Mouse (Mus musculus) neural tube, embryonic 14.5 days (tissue): ENCODE data around the gene Sgsm1. TPM values are rescaled to one million over a fixed set of nuclear protein-coding genes. Genes with fewer than 3 reads are reported as not detected.

ENCODE experiments used
- ATAC-seq: fragments of 200-750 bp; cut with Nextera tagmentation; 2 replicates; pipeline ENCODE4 v1.8.0; 2017; ENCODE audit warnings: low read depth, mild to moderate bottlenecking, moderate TSS enrichment, moderate library complexity
- H3K27ac ChIP-seq: fragments of 300-500 bp; sonication (generic); 2 replicates; pipeline ENCODE4 v1.5.1; 2014; ENCODE audit warnings: low read depth, mild to moderate bottlenecking, control low read depth, low read length, moderate library complexity, mixed read lengths
- H3K27me3 ChIP-seq: fragments of 300-500 bp; sonication (generic); 2 replicates; pipeline ENCODE4 v1.6.1; 2014; ENCODE audit warnings: low read length; ENCODE audit not compliant: control insufficient read depth, insufficient read depth
- H3K36me3 ChIP-seq: fragments of 300-500 bp; sonication (generic); 2 replicates; pipeline ENCODE4 v1.6.1; 2014; ENCODE audit warnings: low read length, mixed read lengths; ENCODE audit not compliant: control insufficient read depth, insufficient read depth
- H3K4me1 ChIP-seq: fragments of 300-500 bp; sonication (generic); 2 replicates; pipeline ENCODE4 v1.6.1; 2014; ENCODE audit warnings: low read length; ENCODE audit not compliant: control insufficient read depth, insufficient read depth
- H3K4me2 ChIP-seq: fragments of 300-500 bp; sonication (generic); 2 replicates; pipeline ENCODE4 v1.6.1; 2014; ENCODE audit warnings: mild to moderate bottlenecking, low read depth, low read length, control low read depth
- H3K4me3 ChIP-seq: fragments of 300-500 bp; sonication (generic); 2 replicates; pipeline ENCODE4 v1.5.1; 2014; ENCODE audit warnings: low read depth, low read length, control low read depth, mixed read lengths
- H3K9ac ChIP-seq: fragments of 300-500 bp; sonication (generic); replicated peaks from 2 replicates; pipeline ENCODE4 v1.6.1; 2014; ENCODE audit warnings: low read depth, mild to moderate bottlenecking, control low read depth, low read length, mixed read lengths
- H3K9me3 ChIP-seq: fragments of 300-500 bp; sonication (generic); 2 replicates; pipeline ENCODE4 v1.6.1; 2016; ENCODE audit warnings: low read length; ENCODE audit not compliant: control insufficient read depth
- WGBS: fragments of 180-500 bp; shearing (Covaris S2); extraction: QIAGEN DNeasy Blood & Tissue Kit; methylation state at CpG from one replicate; pipeline ENCODE4 v1.1.7; 2014; 5-methylcytosine and 5-hydroxymethylcytosine counted together
- polyA plus RNA-seq: library from polyadenylated mRNA; unstranded; fragments of >200 nt; fragmentation: Nextera tagmentation; extraction: Ambion mirVana; gene quantifications from 2 replicates; pipeline ENCODE4 v1.2.1, GENCODE M21; 2014

Sgsm1 gene
- polyA plus RNA-seq, 1 experiment from 2014 or later: 17.0 TPM

GRCm38 (mm10) chr5:113210314-113210713, 100.3 kb downstream of the Sgsm1 start:
- Histone ChIP-seq H3K4me2 (no peak overlapping the region), H3K4me3 (no peak overlapping the region), H3K4me1 (no peaks in the 10 kb centered on the region), H3K27me3 (no peaks in the 10 kb centered on the region), H3K9ac (no peak overlapping the region), H3K27ac (peak overlapping the region; percentile 13), H3K36me3 (no peaks in the 10 kb centered on the region), H3K9me3 (no peaks in the 10 kb centered on the region)
- 74% methylated on average over 6 of the region's 6 CpGs for WGBS
- ATAC-seq: no peak

- H3K9me3 ChIP-seq: no peaks in the 10 kb centered on the region
- H3K9ac ChIP-seq: 0 out of 2 replicates have a peak overlapping the region, but pooled peaks have one; percentile 16
- ATAC-seq: no peak
- peak overlapping the region; percentile 13 for H3K27ac ChIP-seq
- H3K4me3 ChIP-seq: no peak overlapping the region
- H3K4me2 ChIP-seq: no peak overlapping the region
- no peaks in the 10 kb centered on the region for H3K4me1 ChIP-seq
- no peaks in the 10 kb centered on the region for H3K27me3 ChIP-seq
- H3K36me3 ChIP-seq: no peaks in the 10 kb centered on the region
- 84% methylated on average over 13 of the region's 13 CpGs for WGBS
These were observed 100.7 kb downstream of the Sgsm1 start for GRCm38 (mm10) chr5:113209898-113210297.

GRCm38 (mm10) chr5:113209401-113209750, 101.2 kb downstream of the Sgsm1 start:
- Histone ChIP-seq H3K27ac (peak overlapping the region; percentile 13), H3K9me3 (no peaks in the 10 kb centered on the region), H3K4me1 (no peaks in the 10 kb centered on the region), H3K4me2 (no peak overlapping the region), H3K9ac (no peak overlapping the region), H3K36me3 (no peaks in the 10 kb centered on the region), H3K4me3 (no peak overlapping the region), H3K27me3 (no peaks in the 10 kb centered on the region)
- ATAC-seq: no peak
- WGBS: 58% methylated on average over 11 of the region's 11 CpGs

GRCm38 (mm10) chr5:113208622-113209400, 101.8 kb downstream of the Sgsm1 start:
- no peak overlapping the region for H3K9ac ChIP-seq
- no peaks in the 10 kb centered on the region for H3K9me3 ChIP-seq
- no peaks in the 10 kb centered on the region for H3K27me3 ChIP-seq
- H3K4me3 ChIP-seq: no peak overlapping the region
- peak overlapping the region; percentile 13 for H3K27ac ChIP-seq
- H3K4me2 ChIP-seq: no peak overlapping the region
- no peaks in the 10 kb centered on the region for H3K4me1 ChIP-seq
- H3K36me3 ChIP-seq: no peaks in the 10 kb centered on the region
- ATAC-seq: peak; percentile 76; the same call in 1 of the 2 replicates
- 37% methylated on average over 11 of the region's 11 CpGs for WGBS

GRCm38 (mm10) chr5:113208048-113208447, 102.5 kb downstream of the Sgsm1 start:
- ATAC-seq: no peak
- H3K9ac ChIP-seq: no peak overlapping the region
- WGBS: 64% methylated on average over 4 of the region's 4 CpGs
- peak overlapping the region; percentile 10; the same call in 1 of the 2 replicates for H3K27ac ChIP-seq
- H3K9me3 ChIP-seq: peaks cover 2% of the 10 kb centered on the region; the same call in 1 of the 2 replicates
- H3K4me3 ChIP-seq: no peak overlapping the region
- H3K4me1 ChIP-seq: no peaks in the 10 kb centered on the region
- no peaks in the 10 kb centered on the region for H3K27me3 ChIP-seq
- no peak overlapping the region for H3K4me2 ChIP-seq
- H3K36me3 ChIP-seq: no peaks in the 10 kb centered on the region

GRCm38 (mm10) chr5:113206670-113207352, 103.8 kb downstream of the Sgsm1 start:
- Histone ChIP-seq H3K9ac (no peak overlapping the region), H3K27me3 (no peaks in the 10 kb centered on the region), H3K9me3 (peaks cover 3% of the 10 kb centered on the region; the same call in 1 of the 2 replicates), H3K4me1 (no peaks in the 10 kb centered on the region), H3K4me2 (no peak overlapping the region), H3K36me3 (no peaks in the 10 kb centered on the region), H3K27ac (no peak overlapping the region), H3K4me3 (no peak overlapping the region)
- ATAC-seq: no peak
- 68% methylated on average over 9 of the region's 9 CpGs for WGBS

GRCm38 (mm10) chr5:113204193-113204592, 106.4 kb downstream of the Sgsm1 start:
- WGBS: 92% methylated on average over 9 of the region's 9 CpGs
- ATAC-seq: no peak
- H3K4me1 ChIP-seq: no peaks in the 10 kb centered on the region
- H3K9ac ChIP-seq: no peak overlapping the region
- no peak overlapping the region for H3K4me2 ChIP-seq
- H3K9me3 ChIP-seq: peaks cover 3% of the 10 kb centered on the region; the same call in 1 of the 2 replicates
- no peak overlapping the region for H3K27ac ChIP-seq
- no peaks in the 10 kb centered on the region for H3K27me3 ChIP-seq
- no peaks in the 10 kb centered on the region for H3K36me3 ChIP-seq
- H3K4me3 ChIP-seq: no peak overlapping the region

- H3K27me3 ChIP-seq: no peaks in the 10 kb centered on the region
- H3K4me2 ChIP-seq: no peak overlapping the region
- H3K4me3 ChIP-seq: no peak overlapping the region
- no peak overlapping the region for H3K27ac ChIP-seq
- peaks cover 3% of the 10 kb centered on the region; the same call in 1 of the 2 replicates for H3K9me3 ChIP-seq
- no peaks in the 10 kb centered on the region for H3K36me3 ChIP-seq
- H3K9ac ChIP-seq: no peak overlapping the region
- no peaks in the 10 kb centered on the region for H3K4me1 ChIP-seq
- WGBS: 90% methylated on average over 10 of the region's 10 CpGs
- no peak for ATAC-seq
These were observed 110.8 kb downstream of the Sgsm1 start for GRCm38 (mm10) chr5:113199772-113200134.

- WGBS: 44% methylated on average over 8 of the region's 8 CpGs
- no peak overlapping the region for H3K27ac ChIP-seq
- no peak for ATAC-seq
These were observed 111.3 kb downstream of the Sgsm1 start for GRCm38 (mm10) chr5:113199126-113199771.

More at GRCm38 (mm10) chr5:113199126-113199771, 111.3 kb downstream of the Sgsm1 start:
- Histone ChIP-seq H3K27me3 (no peaks in the 10 kb centered on the region), H3K4me3 (no peak overlapping the region), H3K4me1 (no peaks in the 10 kb centered on the region), H3K9ac (no peak overlapping the region), H3K36me3 (no peaks in the 10 kb centered on the region), H3K4me2 (no peak overlapping the region), H3K9me3 (peaks cover 3% of the 10 kb centered on the region; the same call in 1 of the 2 replicates)
